Mouse (Mus musculus): ENCODE measurements around the gene Gucy2g. TPM values are rescaled to one million over a fixed set of nuclear protein-coding genes. Genes with fewer than 3 reads are reported as not detected.

The Gucy2g gene
- polyA plus RNA-seq, 1 experiment from 2014 or later, result not detected

- WGBS, result 78% methylated on average over 12 of the region's 12 CpGs
- no peak overlapping the region for H3K4me3 ChIP-seq
- no peak for ATAC-seq (ENCODE audit: insufficient number of reproducible peaks, insufficient read depth, low FRiP score, low TSS enrichment)
- no peaks in the 10 kb centered on the region for H3K4me1 ChIP-seq
- H3K9ac ChIP-seq, result no peak overlapping the region
- H3K27ac ChIP-seq, result no peak overlapping the region
- H3K27me3 ChIP-seq, result no peaks in the 10 kb centered on the region
- H3K9me3 ChIP-seq, result no peaks in the 10 kb centered on the region
- H3K36me3 ChIP-seq, result no peaks in the 10 kb centered on the region
- H3K4me2 ChIP-seq (replicated peaks), result no peak overlapping the region
Measured at GRCm38 (mm10) chr19:55260389-55261184, 19.6 kb upstream of the Gucy2g start.

GRCm38 (mm10) chr19:55258514-55258913 lies 17.5 kb upstream of the Gucy2g start:
- Histone ChIP-seq H3K9me3 (no peaks in the 10 kb centered on the region), H3K9ac (no peak overlapping the region), H3K4me1 (peaks cover 6% of the 10 kb centered on the region; the same call in 1 of the 2 replicates), H3K27me3 (no peaks in the 10 kb centered on the region), H3K27ac (no peak overlapping the region), H3K36me3 (no peaks in the 10 kb centered on the region), H3K4me2 (replicated peaks) (no peak overlapping the region), H3K4me3 (no peak overlapping the region)
- WGBS, result 94% methylated on average over 5 of the region's 5 CpGs
- ATAC-seq (ENCODE audit: insufficient number of reproducible peaks, insufficient read depth, low FRiP score, low TSS enrichment), result no peak

GRCm38 (mm10) chr19:55257656-55258375 lies 16.8 kb upstream of the Gucy2g start:
- Histone ChIP-seq H3K4me3 (no peak overlapping the region), H3K4me1 (peaks cover 6% of the 10 kb centered on the region; the same call in 1 of the 2 replicates), H3K27me3 (no peaks in the 10 kb centered on the region), H3K4me2 (replicated peaks) (no peak overlapping the region), H3K9me3 (no peaks in the 10 kb centered on the region), H3K36me3 (no peaks in the 10 kb centered on the region), H3K9ac (no peak overlapping the region), H3K27ac (no peak overlapping the region)
- 90% methylated on average over 5 of the region's 5 CpGs for WGBS
- no peak for ATAC-seq (ENCODE audit: insufficient number of reproducible peaks, insufficient read depth, low FRiP score, low TSS enrichment)

- H3K27ac ChIP-seq, result no peak overlapping the region
- no peak overlapping the region for H3K9ac ChIP-seq
- no peaks in the 10 kb centered on the region for H3K36me3 ChIP-seq
- 79% methylated on average over 9 of the region's 9 CpGs for WGBS
- no peak for ATAC-seq (ENCODE audit: insufficient number of reproducible peaks, insufficient read depth, low FRiP score, low TSS enrichment)
- H3K9me3 ChIP-seq, result no peaks in the 10 kb centered on the region
- H3K27me3 ChIP-seq, result no peaks in the 10 kb centered on the region
- no peak overlapping the region for H3K4me2 ChIP-seq (replicated peaks)
- H3K4me1 ChIP-seq, result peaks cover 6% of the 10 kb centered on the region; the same call in 1 of the 2 replicates
- no peak overlapping the region for H3K4me3 ChIP-seq
Measured at GRCm38 (mm10) chr19:55256156-55256555, 15.1 kb upstream of the Gucy2g start.

GRCm38 (mm10) chr19:55254513-55255016 lies 13.5 kb upstream of the Gucy2g start:
- Histone ChIP-seq H3K4me2 (replicated peaks) (peak overlapping the region; percentile 85), H3K36me3 (no peaks in the 10 kb centered on the region), H3K4me3 (peak overlapping the region; percentile 53), H3K27ac (peak overlapping the region; percentile 58; the same call in 1 of the 2 replicates), H3K9ac (peak overlapping the region; percentile 55), H3K4me1 (peaks cover 6% of the 10 kb centered on the region; the same call in 1 of the 2 replicates), H3K9me3 (no peaks in the 10 kb centered on the region), H3K27me3 (no peaks in the 10 kb centered on the region)
- WGBS, result 7% methylated on average over 5 of the region's 5 CpGs
- ATAC-seq (ENCODE audit: insufficient number of reproducible peaks, insufficient read depth, low FRiP score, low TSS enrichment), result peak; percentile 43; the same call in 1 of the 2 replicates

- Histone ChIP-seq H3K27me3 (no peaks in the 10 kb centered on the region), H3K4me2 (replicated peaks) (peak overlapping the region; percentile 85), H3K4me3 (peak overlapping the region; percentile 53), H3K27ac (peak overlapping the region; percentile 58), H3K4me1 (peaks cover 6% of the 10 kb centered on the region; the same call in 1 of the 2 replicates), H3K36me3 (no peaks in the 10 kb centered on the region), H3K9ac (peak overlapping the region; percentile 55), H3K9me3 (no peaks in the 10 kb centered on the region)
- under 1% methylated on average over 32 of the region's 32 CpGs for WGBS
- ATAC-seq (ENCODE audit: insufficient number of reproducible peaks, insufficient read depth, low FRiP score, low TSS enrichment), result peak; percentile 70
Measured at GRCm38 (mm10) chr19:55253570-55254441, 12.8 kb upstream of the Gucy2g start.

GRCm38 (mm10) chr19:55253239-55253569 lies 12.2 kb upstream of the Gucy2g start:
- H3K4me3 ChIP-seq, result peak overlapping the region; percentile 53
- H3K27ac ChIP-seq, result peak overlapping the region; percentile 58
- peak overlapping the region; percentile 85 for H3K4me2 ChIP-seq (replicated peaks)
- H3K9ac ChIP-seq, result peak overlapping the region; percentile 55
- peaks cover 6% of the 10 kb centered on the region; the same call in 1 of the 2 replicates for H3K4me1 ChIP-seq
- 4% methylated on average over 9 of the region's 9 CpGs for WGBS
- no peak for ATAC-seq (ENCODE audit: insufficient number of reproducible peaks, insufficient read depth, low FRiP score, low TSS enrichment)
- no peaks in the 10 kb centered on the region for H3K9me3 ChIP-seq
- no peaks in the 10 kb centered on the region for H3K27me3 ChIP-seq
- H3K36me3 ChIP-seq, result no peaks in the 10 kb centered on the region

DNA sequence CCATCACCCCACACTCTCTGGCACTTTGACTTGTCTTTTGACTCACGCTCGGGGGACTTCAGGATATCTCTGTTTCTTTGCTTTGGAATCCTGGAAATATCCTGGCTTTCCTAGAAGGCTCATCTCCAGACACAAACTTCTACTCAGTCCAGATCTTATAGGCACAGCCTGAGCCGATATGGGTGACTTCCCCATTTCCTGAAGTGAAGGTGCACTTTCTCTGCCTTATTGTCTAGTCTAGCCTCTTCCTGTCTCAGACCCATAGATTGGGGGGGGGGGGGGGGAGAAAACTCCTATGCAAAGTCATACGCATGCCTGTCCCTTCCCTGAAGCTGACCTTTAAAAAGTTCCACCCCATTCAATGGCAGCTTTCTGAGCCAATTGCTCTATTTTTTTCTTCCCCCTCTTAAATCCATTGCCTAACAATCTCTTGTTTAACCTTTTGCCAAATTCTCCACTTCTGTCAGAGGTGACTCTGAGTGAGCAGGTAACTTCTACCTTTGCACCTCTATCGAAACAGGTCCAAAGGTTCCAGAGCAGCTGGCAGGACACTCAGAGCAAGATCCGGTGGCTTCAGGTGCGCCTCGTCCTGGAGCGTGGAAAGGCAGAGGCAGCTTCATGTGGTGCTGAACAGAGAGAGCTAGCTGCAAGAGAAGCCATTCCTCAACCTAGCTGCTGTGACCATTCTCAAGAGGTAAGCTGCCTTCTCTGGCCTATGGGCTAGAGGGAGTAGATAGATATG lies 10.5 kb upstream of the Gucy2g start, which contains the start of gene Acsl5:
Acsl5 (plus strand) TSS at position 556 of the 742 bp plus-strand sequence.
- Histone ChIP-seq H3K9me3 (no peaks in the 10 kb centered on the region), H3K4me3 (no peak within 1 kb of the TSS), H3K4me2 (replicated peaks) (no peak within 1 kb of the TSS), H3K27me3 (no peaks in the 10 kb centered on the region), H3K4me1 (peaks cover 6% of the 10 kb centered on the region; the same call in 1 of the 2 replicates), H3K36me3 (no peaks in the 10 kb centered on the region), H3K9ac (no peak within 1 kb of the TSS), H3K27ac (no peak within 1 kb of the TSS)
- 86% methylated on average over 9 of the region's 9 CpGs for WGBS
- no peak for ATAC-seq (ENCODE audit: insufficient number of reproducible peaks, insufficient read depth, low FRiP score, low TSS enrichment)

GRCm38 (mm10) chr19:55250451-55250850 lies 9.4 kb upstream of the Gucy2g start:
- Histone ChIP-seq H3K27ac (no peak overlapping the region), H3K4me2 (replicated peaks) (no peak overlapping the region), H3K9me3 (no peaks in the 10 kb centered on the region), H3K4me1 (peaks cover 6% of the 10 kb centered on the region; the same call in 1 of the 2 replicates), H3K4me3 (no peak overlapping the region), H3K36me3 (no peaks in the 10 kb centered on the region), H3K27me3 (no peaks in the 10 kb centered on the region), H3K9ac (no peak overlapping the region)
- no peak for ATAC-seq (ENCODE audit: insufficient number of reproducible peaks, insufficient read depth, low FRiP score, low TSS enrichment)
- WGBS, result 85% methylated on average over 5 of the region's 5 CpGs

DNA sequence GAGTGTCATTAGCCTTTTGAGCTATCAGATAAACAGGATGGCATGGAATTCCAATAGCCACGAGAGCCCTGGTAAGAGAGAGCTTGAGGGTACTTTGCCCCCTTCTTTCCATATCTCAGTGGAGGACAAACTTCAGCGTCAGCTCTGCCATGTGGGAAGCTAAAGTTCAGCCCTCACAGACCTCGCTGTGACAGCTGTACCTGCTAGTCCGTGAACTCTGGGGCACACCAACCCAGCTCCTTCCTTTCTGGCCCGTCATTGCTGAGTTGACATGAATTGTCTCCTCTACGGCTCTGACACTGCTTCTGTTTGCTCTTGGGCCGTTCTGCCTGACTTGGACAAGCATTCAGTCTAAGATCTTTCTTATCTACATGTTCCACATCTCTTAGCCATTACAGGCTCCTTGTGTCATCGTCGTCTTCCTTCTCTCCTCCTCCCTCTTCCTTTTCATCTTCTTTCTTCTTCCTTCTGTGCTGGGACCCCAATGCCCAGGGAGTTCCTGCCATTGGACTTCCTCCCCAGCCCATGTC lies 7.0 kb upstream of the Gucy2g start:
- no peak overlapping the region for H3K4me2 ChIP-seq (replicated peaks)
- no peaks in the 10 kb centered on the region for H3K36me3 ChIP-seq
- no peaks in the 10 kb centered on the region for H3K9me3 ChIP-seq
- no peak overlapping the region for H3K27ac ChIP-seq
- ATAC-seq (ENCODE audit: insufficient number of reproducible peaks, insufficient read depth, low FRiP score, low TSS enrichment), result no peak
- no peaks in the 10 kb centered on the region for H3K27me3 ChIP-seq
- H3K9ac ChIP-seq, result no peak overlapping the region
- 72% methylated on average over 9 of the region's 9 CpGs for WGBS
- 0 out of 2 replicates have a peak, but pooled peaks cover 7% of the 10 kb centered on the region for H3K4me1 ChIP-seq
- no peak overlapping the region for H3K4me3 ChIP-seq
